Mouse (Mus musculus) intestine, embryonic 15.5 days (tissue): ENCODE results near the gene Gm47995. TPM values are rescaled to one million over a fixed set of nuclear protein-coding genes. Genes with fewer than 3 reads are reported as not detected.
"Not testable (repeated sequence)": the region's sequence is repeated elsewhere in the genome, so short reads cannot be mapped to it uniquely, and the experiment has no call there.

Experiments
- ATAC-seq: fragments of 200-750 bp; cut with Nextera tagmentation; 2 replicates; pipeline ENCODE4 v1.8.0; 2017; ENCODE audit warnings: moderate TSS enrichment, moderate library complexity
- H3K27ac ChIP-seq: fragments of 300-500 bp; sonication (generic); 2 replicates; pipeline ENCODE4 v1.5.1; 2015; ENCODE audit warnings: mild to moderate bottlenecking, inconsistent platforms
- H3K27me3 ChIP-seq: fragments of 300-500 bp; sonication (generic); replicated peaks from 2 replicates; pipeline ENCODE4 v1.6.1; 2015; ENCODE audit warnings: inconsistent platforms
- H3K36me3 ChIP-seq: fragments of 300-500 bp; sonication (generic); 2 replicates; pipeline ENCODE4 v1.6.1; 2015; ENCODE audit warnings: inconsistent platforms
- H3K4me1 ChIP-seq: fragments of 300-500 bp; sonication (generic); replicated peaks from 2 replicates; pipeline ENCODE4 v1.6.1; 2015; ENCODE audit warnings: inconsistent platforms
- H3K4me2 ChIP-seq: fragments of 300-500 bp; sonication (generic); replicated peaks from 2 replicates; pipeline ENCODE4 v1.6.1; 2015; ENCODE audit warnings: mild to moderate bottlenecking, inconsistent platforms
- H3K4me3 ChIP-seq: fragments of 300-500 bp; sonication (generic); replicated peaks from 2 replicates; pipeline ENCODE4 v1.5.1; 2015; ENCODE audit warnings: inconsistent platforms
- H3K9ac ChIP-seq: fragments of 300-500 bp; sonication (generic); 2 replicates; pipeline ENCODE4 v1.6.1; 2015; ENCODE audit warnings: inconsistent platforms
- H3K9me3 ChIP-seq: fragments of 300-500 bp; sonication (generic); 2 replicates; pipeline ENCODE4 v1.6.1; 2016; ENCODE audit warnings: inconsistent platforms
- WGBS: fragments of 180-500 bp; shearing (Covaris S2); methylation state at CpG from one replicate; pipeline ENCODE4 v1.1.7; 2015; 5-methylcytosine and 5-hydroxymethylcytosine counted together
- polyA plus RNA-seq: library from polyadenylated mRNA; unstranded; fragments of >200 nt; fragmentation: Nextera tagmentation; extraction: Ambion mirVana; gene quantifications from 2 replicates; pipeline ENCODE4 v1.2.1, GENCODE M21; 2015

Gm47995 gene
- polyA plus RNA-seq, 1 experiment from 2014 or later = not detected

GRCm38 (mm10) chr1:151168637-151169036 lies 29.6 kb upstream of the Gm47995 start:
- H3K4me2 ChIP-seq = no peak overlapping the region
- H3K27me3 ChIP-seq = no peaks in the 10 kb centered on the region
- WGBS = 47% methylated on average over 3 of the region's 3 CpGs
- H3K27ac ChIP-seq = 0 out of 2 replicates have a peak overlapping the region, but pooled peaks have one; percentile 61
- no peak overlapping the region for H3K4me3 ChIP-seq
- no peak for ATAC-seq
- no peaks in the 10 kb centered on the region for H3K36me3 ChIP-seq
- no peaks in the 10 kb centered on the region for H3K9me3 ChIP-seq
- no peak overlapping the region for H3K9ac ChIP-seq
- H3K4me1 ChIP-seq = 0 out of 2 replicates have a peak, but pooled peaks cover 3% of the 10 kb centered on the region

- 70% methylated on average over 2 of the region's 2 CpGs for WGBS
- Histone ChIP-seq H3K27ac (no peak overlapping the region), H3K27me3 (no peaks in the 10 kb centered on the region), H3K4me2 (no peak overlapping the region), H3K36me3 (no peaks in the 10 kb centered on the region), H3K9ac (no peak overlapping the region), H3K9me3 (no peaks in the 10 kb centered on the region), H3K4me3 (no peak overlapping the region), H3K4me1 (0 out of 2 replicates have a peak, but pooled peaks cover 3% of the 10 kb centered on the region)
- ATAC-seq = no peak
Measured at GRCm38 (mm10) chr1:151171572-151172461, 26.4 kb upstream of the Gm47995 start.

GRCm38 (mm10) chr1:151177030-151177936 lies 21.0 kb upstream of the Gm47995 start:
- H3K4me1 ChIP-seq = 0 out of 2 replicates have a peak, but pooled peaks cover 3% of the 10 kb centered on the region
- WGBS = 13% methylated on average over 10 of the region's 10 CpGs
- peak; percentile 94 for ATAC-seq
- H3K27me3 ChIP-seq = no peaks in the 10 kb centered on the region
- no peaks in the 10 kb centered on the region for H3K36me3 ChIP-seq
- no peak overlapping the region for H3K9ac ChIP-seq
- no peaks in the 10 kb centered on the region for H3K9me3 ChIP-seq
- H3K4me2 ChIP-seq = peak overlapping the region; percentile 51
- no peak overlapping the region for H3K4me3 ChIP-seq
- H3K27ac ChIP-seq = peak overlapping the region; percentile 63

DNA sequence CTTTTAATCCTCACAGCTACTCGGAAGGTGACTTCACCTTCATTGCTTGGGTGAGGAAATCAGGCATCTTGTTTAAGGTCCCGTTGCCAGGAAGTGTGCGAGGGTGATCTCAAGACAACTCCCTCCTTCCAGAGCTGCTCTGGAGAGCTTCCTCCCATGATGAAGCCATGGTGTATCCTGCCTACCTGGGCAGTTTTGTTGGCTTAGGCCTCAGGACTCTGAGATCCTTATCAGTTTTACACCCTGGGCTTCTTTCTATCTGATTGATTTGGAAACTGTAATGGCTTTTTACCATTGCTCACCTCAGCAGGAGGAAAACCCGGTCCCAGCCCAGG lies 20.3 kb upstream of the Gm47995 start:
- H3K27ac ChIP-seq = peak overlapping the region; percentile 63; the same call in 1 of the 2 replicates
- H3K9me3 ChIP-seq = no peaks in the 10 kb centered on the region
- peak overlapping the region; percentile 51 for H3K4me2 ChIP-seq
- no peaks in the 10 kb centered on the region for H3K27me3 ChIP-seq
- no peak overlapping the region for H3K4me3 ChIP-seq
- no peak overlapping the region for H3K9ac ChIP-seq
- H3K4me1 ChIP-seq = 0 out of 2 replicates have a peak, but pooled peaks cover 3% of the 10 kb centered on the region
- no peak for ATAC-seq
- 11% methylated on average over 4 of the region's 4 CpGs for WGBS
- no peaks in the 10 kb centered on the region for H3K36me3 ChIP-seq

DNA sequence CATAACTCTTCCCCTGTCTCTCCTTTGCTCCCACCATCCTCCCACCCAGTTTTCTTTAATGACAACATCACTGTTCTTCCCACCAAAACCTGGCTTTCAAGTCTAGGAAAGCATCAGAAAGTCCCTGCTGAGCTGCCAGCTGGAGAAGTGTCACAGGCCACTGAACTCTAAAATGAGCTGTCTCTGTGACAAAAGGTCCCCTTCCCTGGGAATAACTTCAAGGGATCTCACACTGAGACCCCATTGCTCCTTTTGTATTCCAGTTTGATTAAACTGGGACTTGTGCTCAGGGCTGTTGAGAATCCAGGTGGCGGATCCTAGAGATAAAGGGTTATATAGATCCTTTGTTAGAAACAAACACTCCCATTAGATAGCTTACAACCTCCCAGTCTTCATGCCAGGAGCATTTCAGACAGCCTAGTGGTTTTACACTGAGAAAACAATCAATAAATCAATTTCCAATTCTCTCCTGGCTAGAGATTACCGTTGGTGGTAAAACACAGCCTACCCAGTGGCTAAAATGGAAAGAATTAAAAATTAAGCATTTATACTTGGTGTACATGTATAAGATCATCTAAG lies 19.7 kb upstream of the Gm47995 start:
- Histone ChIP-seq H3K36me3 (no peaks in the 10 kb centered on the region), H3K27me3 (no peaks in the 10 kb centered on the region), H3K9me3 (no peaks in the 10 kb centered on the region), H3K4me1 (0 out of 2 replicates have a peak, but pooled peaks cover 3% of the 10 kb centered on the region), H3K4me2 (no peak overlapping the region), H3K9ac (no peak overlapping the region), H3K27ac (no peak overlapping the region), H3K4me3 (no peak overlapping the region)
- no peak for ATAC-seq
- 38% methylated on average over 2 of the region's 2 CpGs for WGBS

GRCm38 (mm10) chr1:151180167-151180566 lies 18.1 kb upstream of the Gm47995 start:
- ATAC-seq = no peak
- no peaks in the 10 kb centered on the region for H3K27me3 ChIP-seq
- H3K27ac ChIP-seq = no peak overlapping the region
- no peak overlapping the region for H3K9ac ChIP-seq
- H3K36me3 ChIP-seq = no peaks in the 10 kb centered on the region
- 83% methylated on average over 2 of the region's 2 CpGs for WGBS
- no peak overlapping the region for H3K4me2 ChIP-seq
- H3K9me3 ChIP-seq = no peaks in the 10 kb centered on the region
- 0 out of 2 replicates have a peak, but pooled peaks cover 3% of the 10 kb centered on the region for H3K4me1 ChIP-seq
- no peak overlapping the region for H3K4me3 ChIP-seq

DNA sequence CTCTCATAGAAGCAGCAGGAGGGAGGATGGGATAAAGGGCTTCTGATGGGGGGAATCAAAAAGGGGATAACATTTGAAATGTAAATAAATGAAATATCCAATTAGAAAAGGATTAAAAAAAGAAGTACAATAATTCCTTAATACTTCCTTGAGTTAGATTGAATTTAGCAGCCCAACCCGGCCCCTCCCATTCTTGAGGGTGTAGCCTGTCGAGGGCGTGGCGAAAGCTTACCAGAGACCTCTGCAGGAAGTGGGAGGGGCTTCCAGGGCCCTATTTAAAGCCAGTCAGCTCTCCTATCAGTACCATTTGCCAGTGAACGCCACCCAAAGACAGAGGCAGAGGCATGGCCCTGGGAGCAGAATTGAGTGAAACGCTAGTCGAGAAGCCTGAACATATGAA lies 16.0 kb upstream of the Gm47995 start, which contains the start of gene Gm47985:
Gene Gm47985 (plus strand): TSS at position 272 of the 400 bp plus-strand sequence.
- not testable (repeated sequence) for H3K4me1 ChIP-seq, H3K4me3 ChIP-seq, H3K9me3 ChIP-seq, H3K9ac ChIP-seq, ATAC-seq, H3K27ac ChIP-seq, H3K36me3 ChIP-seq, H3K4me2 ChIP-seq, H3K27me3 ChIP-seq
- no CpG with 5 or more reads among the region's 7 CpGs for WGBS

DNA sequence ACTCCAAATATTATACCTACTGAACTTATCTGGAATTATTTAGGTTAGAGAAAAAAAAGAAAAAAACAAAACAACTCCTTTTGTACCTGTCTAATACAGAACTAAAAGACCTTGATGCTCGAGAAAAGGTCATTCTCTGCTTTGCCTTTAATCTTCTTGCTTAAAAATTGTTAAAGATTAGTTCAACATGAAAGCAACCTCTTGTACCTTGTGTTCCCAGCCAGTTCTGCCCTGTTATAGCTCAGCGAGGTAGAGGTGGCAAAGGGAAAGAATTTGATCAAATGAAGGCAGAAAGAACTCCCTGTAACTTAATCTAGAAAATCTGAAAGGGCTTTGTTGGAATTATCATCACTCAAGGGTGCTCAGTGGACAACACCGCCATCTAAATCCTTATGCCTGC lies 12.1 kb upstream of the Gm47995 start:
- H3K27me3 ChIP-seq, H3K9me3 ChIP-seq, H3K4me3 ChIP-seq, H3K4me1 ChIP-seq, H3K9ac ChIP-seq, H3K27ac ChIP-seq, ATAC-seq, H3K4me2 ChIP-seq, H3K36me3 ChIP-seq: not testable (repeated sequence)
- 80% methylated on average over 3 of the region's 3 CpGs for WGBS

DNA sequence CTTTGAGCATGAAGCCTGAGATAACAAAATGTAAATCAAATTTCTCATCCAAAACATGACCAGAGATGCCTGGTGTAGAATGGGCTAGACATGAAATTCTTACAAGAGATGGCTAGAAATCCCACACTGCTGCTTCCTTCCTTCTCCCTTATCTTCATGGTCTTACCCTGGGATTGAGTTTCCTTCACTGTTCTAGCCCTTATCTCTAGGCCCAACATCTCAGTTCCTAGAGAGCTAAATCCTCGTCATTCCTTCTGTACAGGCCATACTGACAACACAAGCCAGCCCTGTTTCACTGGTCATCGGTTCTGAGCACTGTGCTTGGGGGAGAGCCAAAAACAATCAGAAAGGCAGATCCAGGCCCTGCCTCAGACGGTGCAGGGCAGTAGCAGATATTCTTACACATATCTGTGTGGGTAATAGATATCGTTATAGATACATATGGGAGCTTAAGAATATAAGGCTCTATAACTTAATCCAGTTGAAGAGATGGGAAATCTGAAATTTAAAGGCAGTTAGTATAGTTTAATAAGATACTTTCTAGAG lies 11.3 kb upstream of the Gm47995 start:
- not testable (repeated sequence) for H3K9ac ChIP-seq, H3K4me1 ChIP-seq, ATAC-seq, H3K9me3 ChIP-seq, H3K27me3 ChIP-seq, H3K36me3 ChIP-seq, H3K27ac ChIP-seq, H3K4me3 ChIP-seq, H3K4me2 ChIP-seq
- 76% methylated on average over 4 of the region's 4 CpGs for WGBS

DNA sequence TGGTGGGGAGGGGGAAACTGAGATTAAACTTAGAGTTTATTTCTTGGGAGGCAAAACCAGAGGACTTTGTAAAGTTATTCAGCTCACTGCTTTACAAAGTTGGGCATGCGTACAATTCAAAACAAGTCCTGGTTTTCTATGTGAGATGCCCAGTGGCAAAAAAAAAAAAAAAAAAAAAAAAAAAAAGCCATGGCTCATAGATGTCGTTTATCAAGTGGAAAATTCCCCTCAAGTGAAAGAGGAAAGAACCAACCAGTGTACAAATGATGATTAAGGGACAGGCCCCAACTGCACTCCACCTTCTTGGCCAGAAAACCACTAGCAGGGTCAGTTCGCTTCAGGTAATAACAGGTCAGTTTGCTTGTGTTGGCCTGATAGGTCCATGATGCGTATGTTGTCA lies 9.8 kb upstream of the Gm47995 start:
- no peak overlapping the region for H3K27ac ChIP-seq
- 86% methylated on average over 4 of the region's 4 CpGs for WGBS
- H3K9ac ChIP-seq = no peak overlapping the region
- H3K4me1 ChIP-seq = no peaks in the 10 kb centered on the region
- H3K9me3 ChIP-seq = no peaks in the 10 kb centered on the region
- no peak overlapping the region for H3K4me3 ChIP-seq
- no peaks in the 10 kb centered on the region for H3K36me3 ChIP-seq
- no peak for ATAC-seq
- H3K4me2 ChIP-seq = no peak overlapping the region
- no peaks in the 10 kb centered on the region for H3K27me3 ChIP-seq

DNA sequence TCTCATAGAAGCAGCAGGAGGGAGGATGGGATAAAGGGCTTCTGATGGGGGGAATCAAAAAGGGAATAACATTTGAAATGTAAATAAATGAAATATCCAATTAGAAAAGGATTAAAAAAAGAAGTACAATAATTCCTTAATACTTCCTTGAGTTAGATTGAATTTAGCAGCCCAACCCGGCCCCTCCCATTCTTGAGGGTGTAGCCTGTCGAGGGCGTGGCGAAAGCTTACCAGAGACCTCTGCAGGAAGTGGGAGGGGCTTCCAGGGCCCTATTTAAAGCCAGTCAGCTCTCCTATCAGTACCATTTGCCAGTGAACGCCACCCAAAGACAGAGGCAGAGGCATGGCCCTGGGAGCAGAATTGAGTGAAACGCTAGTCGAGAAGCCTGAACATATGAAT lies 6.2 kb upstream of the Gm47995 start, which contains the start of gene Gm8947:
Gene Gm8947 (plus strand): TSS at position 302 of the 400 bp plus-strand sequence.
- H3K4me2 ChIP-seq, H3K36me3 ChIP-seq, H3K9me3 ChIP-seq, H3K4me3 ChIP-seq, H3K27me3 ChIP-seq, H3K27ac ChIP-seq, ATAC-seq, H3K9ac ChIP-seq, H3K4me1 ChIP-seq: not testable (repeated sequence)
- 92% methylated on average over 3 of the region's 7 CpGs for WGBS

DNA sequence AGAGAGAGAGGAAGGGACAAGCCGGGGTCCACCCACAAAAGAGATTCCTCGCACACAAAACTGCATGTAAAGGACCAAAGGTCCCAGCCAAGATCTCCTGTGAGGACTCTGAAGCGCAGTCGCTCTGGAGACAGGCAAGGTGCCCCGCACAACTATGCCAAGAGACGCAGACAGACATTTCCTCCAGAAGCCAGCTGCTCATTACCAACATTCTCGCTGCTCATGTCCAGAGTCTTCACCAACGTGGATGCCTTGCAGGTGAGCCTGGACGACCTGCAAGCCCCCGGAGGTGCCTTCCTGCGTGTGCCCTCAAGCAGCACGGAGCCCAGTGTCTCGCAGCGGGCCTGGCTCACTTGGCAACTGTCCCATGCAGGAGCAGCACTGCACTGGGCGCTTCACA lies 5.5 kb upstream of the Gm47995 start:
- not testable (repeated sequence) for H3K4me2 ChIP-seq, H3K27ac ChIP-seq, ATAC-seq, H3K36me3 ChIP-seq, H3K4me1 ChIP-seq, H3K27me3 ChIP-seq, H3K9ac ChIP-seq, H3K9me3 ChIP-seq, H3K4me3 ChIP-seq
- WGBS = 93% methylated on average over 15 of the region's 15 CpGs
